Mouse (Mus musculus) stomach, postnatal 0 days (tissue): Measurements from ENCODE around the gene Pcdh7. TPM values are rescaled to one million over a fixed set of nuclear protein-coding genes. Genes with fewer than 3 reads are reported as not detected.

Experiments used
- ATAC-seq: fragments of 200-750 bp; cut with Nextera tagmentation; 2 replicates; pipeline ENCODE4 v1.8.0; 2017; ENCODE audit not compliant: low FRiP score, low TSS enrichment
- DNase-seq: peaks from one replicate; pipeline ENCODE4 v3.0.0-alpha.2; 2016; ENCODE audit warnings: low spot score
- H3K27ac ChIP-seq: fragments of 300-500 bp; sonication (generic); replicated peaks from 2 replicates; pipeline ENCODE4 v1.5.1; 2014; ENCODE audit warnings: mild to moderate bottlenecking, control low read depth
- H3K27me3 ChIP-seq: fragments of 300-500 bp; sonication (generic); 2 replicates; pipeline ENCODE4 v1.6.1; 2014; ENCODE audit warnings: low read length; ENCODE audit not compliant: control insufficient read depth, insufficient read depth
- H3K36me3 ChIP-seq: fragments of 300-500 bp; sonication (generic); 2 replicates; pipeline ENCODE4 v1.6.1; 2014; ENCODE audit warnings: low read length, mixed read lengths; ENCODE audit not compliant: control insufficient read depth, insufficient read depth
- H3K4me1 ChIP-seq: fragments of 300-500 bp; sonication (generic); replicated peaks from 2 replicates; pipeline ENCODE4 v1.6.1; 2014; ENCODE audit warnings: antibody characterized with exemption; ENCODE audit not compliant: control insufficient read depth, insufficient read depth
- H3K4me2 ChIP-seq: fragments of 300-500 bp; sonication (generic); replicated peaks from 2 replicates; pipeline ENCODE4 v1.6.1; 2014; ENCODE audit warnings: low read depth, mild to moderate bottlenecking, control low read depth, moderate library complexity
- H3K4me3 ChIP-seq: fragments of 300-500 bp; sonication (generic); 2 replicates; pipeline ENCODE4 v1.5.1; 2014; ENCODE audit warnings: low read depth, low read length, control low read depth
- H3K9ac ChIP-seq: fragments of 300-500 bp; sonication (generic); 2 replicates; pipeline ENCODE4 v1.6.1; 2014; ENCODE audit warnings: mild to moderate bottlenecking, low read length, control low read depth, mixed read lengths
- H3K9me3 ChIP-seq: fragments of 300-500 bp; sonication (generic); 2 replicates; pipeline ENCODE4 v1.6.1; 2016; ENCODE audit warnings: low read length; ENCODE audit not compliant: control insufficient read depth
- CTCF ChIP-seq: IDR thresholded peaks from 2 replicates; pipeline ENCODE4 v1.5.1; 2016; ENCODE audit warnings: antibody characterized with exemption, low read depth, mild to moderate bottlenecking, moderate library complexity
- EP300 ChIP-seq: optimal IDR thresholded peaks from 2 replicates; pipeline ENCODE3; 2016; ENCODE audit warnings: antibody characterized with exemption
- WGBS: fragments of 180-500 bp; shearing (Covaris S2); extraction: QIAGEN DNeasy Blood & Tissue Kit; methylation state at CpG from one replicate; pipeline ENCODE4 v1.1.7; 2014; 5-methylcytosine and 5-hydroxymethylcytosine counted together
- polyA plus RNA-seq: library from polyadenylated mRNA; unstranded; fragments of >200 nt; fragmentation: Nextera tagmentation; extraction: Ambion mirVana; gene quantifications from 2 replicates; pipeline ENCODE4 v1.2.1, GENCODE M21; 2015

Gene Pcdh7
- polyA plus RNA-seq, 1 experiment from 2014 or later = 6.4 TPM

DNA sequence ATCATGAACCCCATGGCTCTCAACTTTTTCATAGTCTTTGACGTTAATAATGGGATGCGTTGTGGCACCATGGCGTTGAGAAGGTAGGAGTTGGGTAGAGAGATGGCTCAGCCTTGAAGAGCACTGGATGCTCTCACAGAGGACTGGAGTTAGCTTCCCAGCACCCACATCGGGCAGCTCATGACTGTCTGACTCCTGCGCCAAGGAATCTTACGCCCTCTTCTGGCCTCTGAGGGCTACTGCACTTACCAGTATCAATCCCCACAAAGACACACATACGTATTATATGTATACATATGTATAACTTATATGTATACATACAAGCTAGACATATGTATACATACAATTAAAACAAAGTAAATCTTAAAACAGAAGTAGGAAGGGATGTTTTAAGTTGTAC, 51.9 kb downstream of the Pcdh7 start:
- H3K4me3 ChIP-seq = no peak overlapping the region
- DNase-seq (no peak), ATAC-seq (no peak)
- TF ChIP-seq CTCF (peak; percentile 29; the same call in 1 of the 2 replicates), EP300 (no peak)
- WGBS = 94% methylated on average over 7 of the region's 7 CpGs
- H3K9me3 ChIP-seq = no peaks in the 10 kb centered on the region
- no peaks in the 10 kb centered on the region for H3K36me3 ChIP-seq
- H3K27me3 ChIP-seq = no peaks in the 10 kb centered on the region
- H3K4me2 ChIP-seq = no peak overlapping the region
- H3K27ac ChIP-seq = no peak overlapping the region
- no peaks in the 10 kb centered on the region for H3K4me1 ChIP-seq
- H3K9ac ChIP-seq = no peak overlapping the region

DNA sequence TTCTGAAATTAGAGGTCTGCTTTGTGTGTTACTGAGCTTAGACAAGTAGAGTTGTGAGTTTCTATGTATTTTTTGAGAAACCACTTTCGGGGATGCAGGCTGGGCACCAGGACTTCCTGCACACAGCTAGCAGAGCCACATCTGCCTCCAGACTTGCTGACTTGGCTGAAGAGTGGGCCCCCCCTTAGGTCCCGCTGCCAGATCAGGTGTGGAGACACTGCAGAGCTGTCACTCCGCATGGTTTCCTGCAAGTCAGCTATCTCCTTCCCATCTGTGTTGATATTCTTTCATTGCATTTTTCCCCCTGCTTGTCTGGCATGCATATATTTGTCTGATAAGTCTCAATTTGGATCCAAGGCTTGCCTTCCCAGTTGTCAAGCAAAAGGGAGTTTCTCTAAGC, 52.6 kb downstream of the Pcdh7 start:
- Histone ChIP-seq H3K27me3 (no peaks in the 10 kb centered on the region), H3K4me3 (no peak overlapping the region), H3K9me3 (no peaks in the 10 kb centered on the region), H3K27ac (no peak overlapping the region), H3K4me1 (no peaks in the 10 kb centered on the region), H3K9ac (no peak overlapping the region), H3K4me2 (no peak overlapping the region), H3K36me3 (no peaks in the 10 kb centered on the region)
- 88% methylated on average over 3 of the region's 3 CpGs for WGBS
- DNase-seq (no peak), ATAC-seq (no peak)
- TF ChIP-seq EP300 (no peak), CTCF (no peak)

DNA sequence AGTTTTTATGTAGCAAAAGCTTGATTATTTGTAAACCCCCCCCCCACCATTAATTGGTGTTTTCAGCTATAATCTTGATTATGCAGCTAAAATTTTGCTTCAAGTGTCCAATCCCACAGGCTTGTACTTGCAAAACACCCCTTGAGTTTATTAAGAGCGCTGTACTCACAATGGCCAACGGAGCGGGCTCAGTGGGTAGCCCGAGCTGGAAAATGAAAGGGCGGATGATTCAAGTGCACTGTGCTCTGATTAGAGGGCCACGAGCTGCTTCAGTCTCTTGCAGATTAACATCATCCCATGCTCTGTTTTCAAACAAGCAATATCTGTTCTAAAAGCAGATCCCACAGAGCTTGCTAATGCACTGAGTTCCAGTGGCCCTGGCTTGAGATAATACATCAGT, 53.4 kb downstream of the Pcdh7 start:
- Histone ChIP-seq H3K36me3 (no peaks in the 10 kb centered on the region), H3K4me3 (no peak overlapping the region), H3K9me3 (no peaks in the 10 kb centered on the region), H3K4me2 (no peak overlapping the region), H3K27ac (no peak overlapping the region), H3K4me1 (no peaks in the 10 kb centered on the region), H3K27me3 (no peaks in the 10 kb centered on the region), H3K9ac (no peak overlapping the region)
- no peak for TF ChIP-seq EP300
- TF ChIP-seq CTCF = no peak
- ATAC-seq (no peak), DNase-seq (no peak)
- 83% methylated on average over 6 of the region's 6 CpGs for WGBS

DNA sequence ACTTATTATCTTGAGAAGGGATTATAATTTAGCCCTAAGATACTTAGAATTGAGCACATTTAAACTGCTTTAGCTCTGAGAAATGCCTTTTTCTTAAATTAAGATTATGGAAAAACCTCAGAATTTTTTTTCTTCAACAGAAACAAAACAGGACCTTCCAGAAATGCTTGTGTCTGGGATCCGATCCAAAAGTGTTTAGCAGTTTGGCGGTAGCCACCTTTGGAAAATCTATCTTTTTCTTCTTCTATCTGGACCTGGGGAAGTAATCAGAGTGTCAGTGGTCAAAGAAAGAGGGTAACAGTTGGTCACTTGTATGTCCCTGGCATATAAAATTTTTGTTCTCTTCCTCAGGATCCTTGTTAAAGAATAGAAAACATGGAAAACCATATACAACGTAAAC, 54.9 kb downstream of the Pcdh7 start:
- Histone ChIP-seq H3K4me2 (no peak overlapping the region), H3K9ac (no peak overlapping the region), H3K4me1 (no peaks in the 10 kb centered on the region), H3K27ac (no peak overlapping the region), H3K4me3 (no peak overlapping the region), H3K27me3 (no peaks in the 10 kb centered on the region), H3K9me3 (no peaks in the 10 kb centered on the region), H3K36me3 (no peaks in the 10 kb centered on the region)
- ATAC-seq (no peak), DNase-seq (no peak)
- 49% methylated on average over 3 of the region's 3 CpGs for WGBS
- TF ChIP-seq CTCF (no peak), EP300 (no peak)

DNA sequence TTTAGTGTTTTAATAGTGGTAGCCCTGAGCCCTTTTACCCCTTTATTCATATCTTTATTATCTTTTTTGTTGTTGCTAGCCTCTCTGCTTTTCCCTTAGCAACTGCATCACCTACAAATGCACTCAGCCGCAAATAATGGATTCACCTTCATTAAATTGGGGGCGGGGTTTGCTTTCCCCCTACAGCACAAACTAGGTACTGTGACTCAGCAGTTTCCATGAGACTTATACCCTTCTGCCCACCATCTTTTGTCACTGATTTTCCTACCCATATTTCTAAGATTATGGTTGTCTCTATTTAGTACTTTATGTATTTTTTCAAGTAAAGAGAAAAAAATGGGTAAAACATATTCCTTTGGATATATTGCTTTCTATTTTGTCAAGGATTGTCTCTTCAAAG, 56.7 kb downstream of the Pcdh7 start:
- no peak for ATAC-seq
- DNase-seq = no peak
- H3K9me3 ChIP-seq = no peaks in the 10 kb centered on the region
- WGBS = 88% methylated on average over 2 of the region's 2 CpGs
- no peaks in the 10 kb centered on the region for H3K4me1 ChIP-seq
- no peak for TF ChIP-seq CTCF
- no peak for TF ChIP-seq EP300
- H3K36me3 ChIP-seq = no peaks in the 10 kb centered on the region
- no peak overlapping the region for H3K9ac ChIP-seq
- H3K4me3 ChIP-seq = no peak overlapping the region
- H3K4me2 ChIP-seq = no peak overlapping the region
- no peak overlapping the region for H3K27ac ChIP-seq
- no peaks in the 10 kb centered on the region for H3K27me3 ChIP-seq

DNA sequence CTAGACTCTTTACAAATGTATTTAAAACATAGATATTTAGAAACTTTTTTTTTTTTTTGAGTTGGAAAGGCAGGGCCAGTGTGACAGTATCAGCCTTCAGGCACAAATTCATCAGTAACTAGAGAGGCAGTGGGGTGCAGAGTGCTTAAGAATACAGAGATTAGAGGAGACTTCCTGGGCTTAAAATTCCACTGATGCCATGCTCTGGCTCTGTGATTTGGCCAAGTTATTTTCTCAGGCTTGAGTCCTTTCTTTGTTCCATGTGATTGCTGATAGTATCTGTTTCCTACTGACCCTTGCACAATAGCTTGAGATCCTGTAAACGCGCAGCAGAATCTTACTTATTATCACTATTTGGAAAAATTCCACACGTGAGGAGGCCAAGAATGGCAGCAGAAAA, 60.3 kb downstream of the Pcdh7 start:
- Histone ChIP-seq H3K36me3 (no peaks in the 10 kb centered on the region), H3K9me3 (no peaks in the 10 kb centered on the region), H3K27me3 (no peaks in the 10 kb centered on the region), H3K27ac (no peak overlapping the region), H3K4me3 (no peak overlapping the region), H3K4me2 (no peak overlapping the region), H3K4me1 (no peaks in the 10 kb centered on the region), H3K9ac (no peak overlapping the region)
- TF ChIP-seq EP300 (no peak), CTCF (no peak)
- DNase-seq = no peak
- 51% methylated on average over 3 of the region's 3 CpGs for WGBS
- no peak for ATAC-seq

DNA sequence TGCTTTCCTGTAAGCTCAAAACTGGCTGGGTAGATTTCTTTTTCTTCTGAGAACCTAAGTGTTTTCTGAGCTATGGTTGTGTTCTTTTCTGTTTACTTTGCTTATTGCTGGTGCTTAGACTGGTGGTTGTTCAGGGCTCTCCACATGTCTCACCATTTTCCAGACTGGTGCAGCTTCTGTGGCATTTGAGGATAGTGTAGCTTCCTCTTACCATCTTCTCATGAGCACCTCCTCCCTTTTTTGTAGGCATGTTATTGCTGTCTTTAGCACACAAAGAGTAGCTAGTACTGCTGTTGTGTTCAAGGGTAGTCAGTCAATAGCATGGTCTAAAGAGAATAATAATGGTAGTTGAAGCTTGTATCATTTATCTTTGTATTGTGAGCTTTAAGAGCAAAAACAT, 62.2 kb downstream of the Pcdh7 start:
- TF ChIP-seq CTCF = no peak
- no peak for TF ChIP-seq EP300
- no peak overlapping the region for H3K27ac ChIP-seq
- H3K36me3 ChIP-seq = no peaks in the 10 kb centered on the region
- H3K4me3 ChIP-seq = no peak overlapping the region
- ATAC-seq (no peak), DNase-seq (no peak)
- H3K4me1 ChIP-seq = no peaks in the 10 kb centered on the region
- H3K9ac ChIP-seq = no peak overlapping the region
- no peak overlapping the region for H3K4me2 ChIP-seq
- H3K9me3 ChIP-seq = no peaks in the 10 kb centered on the region
- H3K27me3 ChIP-seq = no peaks in the 10 kb centered on the region
